Mouse (Mus musculus) heart, embryonic 13.5 days (tissue): ENCODE measurements around the gene Stn1. TPM values are rescaled to one million over a fixed set of nuclear protein-coding genes. Genes with fewer than 3 reads are reported as not detected.
A peak's percentile ranks its signal among the peaks of the same experiment; 100 is the strongest.

Source experiments
- ATAC-seq: fragments of 200-750 bp; cut with Nextera tagmentation; 2 replicates; pipeline ENCODE4 v1.8.0; 2017; ENCODE audit warnings: moderate TSS enrichment; ENCODE audit not compliant: insufficient number of reproducible peaks, low FRiP score, low TSS enrichment; ENCODE audit errors: extremely low read depth
- H3K27ac ChIP-seq: fragments of 300-500 bp; sonication (generic); replicated peaks from 2 replicates; pipeline ENCODE4 v1.5.1; 2015; ENCODE audit warnings: moderate library complexity, mild to moderate bottlenecking, inconsistent platforms
- H3K27me3 ChIP-seq: fragments of 300-500 bp; sonication (generic); replicated peaks from 2 replicates; pipeline ENCODE4 v1.6.1; 2015; ENCODE audit warnings: mild to moderate bottlenecking, inconsistent platforms
- H3K36me3 ChIP-seq: fragments of 300-500 bp; sonication (generic); 2 replicates; pipeline ENCODE4 v1.6.1; 2015; ENCODE audit warnings: mild to moderate bottlenecking, inconsistent platforms
- H3K4me1 ChIP-seq: fragments of 300-500 bp; sonication (generic); 2 replicates; pipeline ENCODE4 v1.6.1; 2015; ENCODE audit warnings: inconsistent platforms
- H3K4me2 ChIP-seq: fragments of 300-500 bp; sonication (generic); 2 replicates; pipeline ENCODE4 v1.6.1; 2015; ENCODE audit warnings: inconsistent platforms, mild to moderate bottlenecking, moderate library complexity
- H3K4me3 ChIP-seq: fragments of 300-500 bp; sonication (generic); 2 replicates; pipeline ENCODE4 v1.5.1; 2015; ENCODE audit warnings: moderate library complexity, mild to moderate bottlenecking, inconsistent platforms
- H3K9ac ChIP-seq: fragments of 300-500 bp; sonication (generic); 2 replicates; pipeline ENCODE4 v1.6.1; 2015; ENCODE audit warnings: inconsistent platforms, mild to moderate bottlenecking, moderate library complexity
- H3K9me3 ChIP-seq: fragments of 300-500 bp; sonication (generic); 2 replicates; pipeline ENCODE4 v1.6.1; 2016; ENCODE audit warnings: inconsistent platforms
- WGBS: fragments of 180-500 bp; shearing (Covaris S2); methylation state at CpG from one replicate; pipeline ENCODE4 v1.1.7; 2015; ENCODE audit warnings: mixed read lengths; 5-methylcytosine and 5-hydroxymethylcytosine counted together
- polyA plus RNA-seq: library from polyadenylated mRNA; unstranded; fragments of >200 nt; fragmentation: Nextera tagmentation; extraction: Ambion mirVana; gene quantifications from 2 replicates; pipeline ENCODE4 v1.2.1, GENCODE M21; 2015

Stn1 gene
- polyA plus RNA-seq, 1 experiment from 2014 or later = 37.3 TPM

GRCm38 (mm10) chr19:47466775-47467174 is 70.5 kb downstream of the Stn1 start:
- Histone ChIP-seq H3K4me3 (no peak overlapping the region), H3K36me3 (0 out of 2 replicates have a peak, but pooled peaks cover 3% of the 10 kb centered on the region), H3K9ac (no peak overlapping the region), H3K27ac (no peak overlapping the region), H3K27me3 (no peaks in the 10 kb centered on the region), H3K9me3 (no peaks in the 10 kb centered on the region), H3K4me1 (peaks cover 37% of the 10 kb centered on the region), H3K4me2 (no peak overlapping the region)
- 71% methylated on average over 8 of the region's 8 CpGs for WGBS
- ATAC-seq = no peak

GRCm38 (mm10) chr19:47465467-47465866 is 71.8 kb downstream of the Stn1 start:
- Histone ChIP-seq H3K27ac (no peak overlapping the region), H3K4me1 (peaks cover 45% of the 10 kb centered on the region), H3K27me3 (no peaks in the 10 kb centered on the region), H3K4me2 (no peak overlapping the region), H3K9ac (no peak overlapping the region), H3K9me3 (no peaks in the 10 kb centered on the region), H3K36me3 (peaks cover 12% of the 10 kb centered on the region; the same call in 1 of the 2 replicates), H3K4me3 (no peak overlapping the region)
- WGBS = 67% methylated on average over 9 of the region's 9 CpGs
- no peak for ATAC-seq

- Histone ChIP-seq H3K27me3 (no peaks in the 10 kb centered on the region), H3K9me3 (no peaks in the 10 kb centered on the region), H3K4me2 (peak within 1 kb of the TSS; percentile 93), H3K27ac (peak within 1 kb of the TSS; percentile 94), H3K9ac (peak within 1 kb of the TSS; percentile 93), H3K4me1 (peaks cover 54% of the 10 kb centered on the region), H3K4me3 (peak within 1 kb of the TSS; percentile 70), H3K36me3 (peaks cover 12% of the 10 kb centered on the region; the same call in 1 of the 2 replicates)
- 2% methylated on average over 43 of the region's 70 CpGs for WGBS
- peak; percentile 81 for ATAC-seq
Measured at GRCm38 (mm10) chr19:47464304-47465241, 72.7 kb downstream of the Stn1 start, which contains the start of gene Sh3pxd2a. Gene Sh3pxd2a, minus strand, starts transcription at chr19:47464401.

GRCm38 (mm10) chr19:47463636-47464303 is 73.5 kb downstream of the Stn1 start:
- H3K9me3 ChIP-seq = no peaks in the 10 kb centered on the region
- H3K9ac ChIP-seq = peak overlapping the region; percentile 93
- no peaks in the 10 kb centered on the region for H3K27me3 ChIP-seq
- H3K4me3 ChIP-seq = peak overlapping the region; percentile 70
- peak; percentile 37; the same call in 1 of the 2 replicates for ATAC-seq
- peaks cover 12% of the 10 kb centered on the region; the same call in 1 of the 2 replicates for H3K36me3 ChIP-seq
- under 1% methylated on average over 46 of the region's 46 CpGs for WGBS
- H3K4me1 ChIP-seq = peaks cover 58% of the 10 kb centered on the region
- peak overlapping the region; percentile 94 for H3K27ac ChIP-seq
- peak overlapping the region; percentile 93 for H3K4me2 ChIP-seq

GRCm38 (mm10) chr19:47463206-47463605 is 74.1 kb downstream of the Stn1 start:
- peak overlapping the region; percentile 70 for H3K4me3 ChIP-seq
- H3K36me3 ChIP-seq = peaks cover 12% of the 10 kb centered on the region; the same call in 1 of the 2 replicates
- H3K27me3 ChIP-seq = no peaks in the 10 kb centered on the region
- no peaks in the 10 kb centered on the region for H3K9me3 ChIP-seq
- ATAC-seq = no peak
- H3K4me2 ChIP-seq = peak overlapping the region; percentile 93
- 1% methylated on average over 13 of the region's 13 CpGs for WGBS
- H3K4me1 ChIP-seq = peaks cover 58% of the 10 kb centered on the region
- peak overlapping the region; percentile 93 for H3K9ac ChIP-seq
- H3K27ac ChIP-seq = peak overlapping the region; percentile 94

GRCm38 (mm10) chr19:47462725-47463124 is 74.6 kb downstream of the Stn1 start:
- Histone ChIP-seq H3K36me3 (peaks cover 12% of the 10 kb centered on the region; the same call in 1 of the 2 replicates), H3K27ac (peak overlapping the region; percentile 94; the same call in 1 of the 2 replicates), H3K4me3 (peak overlapping the region; percentile 70), H3K4me2 (peak overlapping the region; percentile 93), H3K9ac (peak overlapping the region; percentile 93), H3K27me3 (no peaks in the 10 kb centered on the region), H3K4me1 (peaks cover 61% of the 10 kb centered on the region), H3K9me3 (no peaks in the 10 kb centered on the region)
- no peak for ATAC-seq
- 20% methylated on average over 6 of the region's 6 CpGs for WGBS

GRCm38 (mm10) chr19:47461838-47462237 is 75.5 kb downstream of the Stn1 start:
- WGBS = 86% methylated on average over 3 of the region's 3 CpGs

GRCm38 (mm10) chr19:47461386-47461785 is 75.9 kb downstream of the Stn1 start:
- H3K27ac ChIP-seq = peak overlapping the region; percentile 26; the same call in 1 of the 2 replicates
- H3K9ac ChIP-seq = no peak overlapping the region
- 63% methylated on average over 9 of the region's 9 CpGs for WGBS
- no peak overlapping the region for H3K4me3 ChIP-seq
- ATAC-seq = no peak
- no peaks in the 10 kb centered on the region for H3K27me3 ChIP-seq
- peak overlapping the region; percentile 27; the same call in 1 of the 2 replicates for H3K4me2 ChIP-seq
- peaks cover 12% of the 10 kb centered on the region; the same call in 1 of the 2 replicates for H3K36me3 ChIP-seq
- no peaks in the 10 kb centered on the region for H3K9me3 ChIP-seq
- H3K4me1 ChIP-seq = peaks cover 74% of the 10 kb centered on the region

More at GRCm38 (mm10) chr19:47461838-47462237, 75.5 kb downstream of the Stn1 start:
- no peak overlapping the region for H3K9ac ChIP-seq
- no peaks in the 10 kb centered on the region for H3K27me3 ChIP-seq
- H3K27ac ChIP-seq = 0 out of 2 replicates have a peak overlapping the region, but pooled peaks have one; percentile 3
- H3K4me1 ChIP-seq = peaks cover 70% of the 10 kb centered on the region
- peak overlapping the region; percentile 93 for H3K4me2 ChIP-seq
- no peak for ATAC-seq
- 0 out of 2 replicates have a peak overlapping the region, but pooled peaks have one; percentile 70 for H3K4me3 ChIP-seq
- peaks cover 12% of the 10 kb centered on the region; the same call in 1 of the 2 replicates for H3K36me3 ChIP-seq
- no peaks in the 10 kb centered on the region for H3K9me3 ChIP-seq

- Histone ChIP-seq H3K4me1 (peaks cover 85% of the 10 kb centered on the region), H3K9ac (peak overlapping the region; percentile 25; the same call in 1 of the 2 replicates), H3K36me3 (peaks cover 12% of the 10 kb centered on the region; the same call in 1 of the 2 replicates), H3K4me2 (peak overlapping the region; percentile 27), H3K9me3 (no peaks in the 10 kb centered on the region), H3K4me3 (no peak overlapping the region), H3K27me3 (no peaks in the 10 kb centered on the region), H3K27ac (peak overlapping the region; percentile 26; the same call in 1 of the 2 replicates)
- no peak for ATAC-seq
- 59% methylated on average over 19 of the region's 19 CpGs for WGBS
Measured at GRCm38 (mm10) chr19:47460120-47460960, 77.0 kb downstream of the Stn1 start.

- 90% methylated on average over 5 of the region's 5 CpGs for WGBS
- H3K36me3 ChIP-seq = peaks cover 12% of the 10 kb centered on the region; the same call in 1 of the 2 replicates
- H3K27me3 ChIP-seq = no peaks in the 10 kb centered on the region
- no peak for ATAC-seq
- H3K4me2 ChIP-seq = no peak overlapping the region
- H3K27ac ChIP-seq = no peak overlapping the region; the same call in 1 of the 2 replicates
- H3K9ac ChIP-seq = peak overlapping the region; percentile 58; the same call in 1 of the 2 replicates
- no peak overlapping the region for H3K4me3 ChIP-seq
- H3K9me3 ChIP-seq = no peaks in the 10 kb centered on the region
- H3K4me1 ChIP-seq = peaks cover 90% of the 10 kb centered on the region
Measured at GRCm38 (mm10) chr19:47459214-47459613, 78.1 kb downstream of the Stn1 start.
